Mouse (Mus musculus) hindbrain, embryonic 13.5 days (tissue): ENCODE measurements around the gene Rtl8c. TPM values are rescaled to one million over a fixed set of nuclear protein-coding genes. Genes with fewer than 3 reads are reported as not detected.
"Not testable (repeated sequence)": the region's sequence is repeated elsewhere in the genome, so short reads cannot be mapped to it uniquely, and the experiment has no call there.

ENCODE experiments used
- ATAC-seq: fragments of 200-750 bp; cut with Nextera tagmentation; 2 replicates; pipeline ENCODE4 v1.8.0; 2017; ENCODE audit warnings: moderate TSS enrichment; ENCODE audit not compliant: low FRiP score
- H3K27ac ChIP-seq: fragments of 300-500 bp; sonication (generic); 2 replicates; pipeline ENCODE4 v1.5.1; 2015; ENCODE audit warnings: inconsistent platforms, mild to moderate bottlenecking, moderate library complexity
- H3K27me3 ChIP-seq: fragments of 300-500 bp; sonication (generic); 2 replicates; pipeline ENCODE4 v1.6.1; 2015; ENCODE audit warnings: mild to moderate bottlenecking, inconsistent platforms
- H3K36me3 ChIP-seq: fragments of 300-500 bp; sonication (generic); 2 replicates; pipeline ENCODE4 v1.6.1; 2015; ENCODE audit warnings: mild to moderate bottlenecking, inconsistent platforms
- H3K4me1 ChIP-seq: fragments of 300-500 bp; sonication (generic); replicated peaks from 2 replicates; pipeline ENCODE4 v1.6.1; 2015; ENCODE audit warnings: inconsistent platforms
- H3K4me2 ChIP-seq: fragments of 300-500 bp; sonication (generic); 2 replicates; pipeline ENCODE4 v1.6.1; 2015; ENCODE audit warnings: inconsistent platforms, mild to moderate bottlenecking, moderate library complexity
- H3K4me3 ChIP-seq: fragments of 300-500 bp; sonication (generic); 2 replicates; pipeline ENCODE4 v1.5.1; 2015; ENCODE audit warnings: mild to moderate bottlenecking, inconsistent platforms
- H3K9ac ChIP-seq: fragments of 300-500 bp; sonication (generic); 2 replicates; pipeline ENCODE4 v1.6.1; 2015; ENCODE audit warnings: mild to moderate bottlenecking, inconsistent platforms
- H3K9me3 ChIP-seq: fragments of 300-500 bp; sonication (generic); 2 replicates; pipeline ENCODE4 v1.6.1; 2016; ENCODE audit warnings: inconsistent platforms
- WGBS: fragments of 180-500 bp; shearing (Covaris S2); methylation state at CpG from one replicate; pipeline ENCODE4 v1.1.7; 2015; 5-methylcytosine and 5-hydroxymethylcytosine counted together
- polyA plus RNA-seq: library from polyadenylated mRNA; unstranded; fragments of >200 nt; fragmentation: Nextera tagmentation; extraction: Ambion mirVana; gene quantifications from 2 replicates; pipeline ENCODE4 v1.2.1, GENCODE M21; 2015

Rtl8c gene
- 213 and 220 TPM in 2 replicates for polyA plus RNA-seq

GRCm38 (mm10) chrX:53607242-53608121, at the start of gene Rtl8c:
Gene Rtl8c, plus strand, starts transcription at chrX:53608032.
- 23% methylated on average over 20 of the region's 20 CpGs for WGBS
- H3K9me3 ChIP-seq: no peaks in the 10 kb centered on the region
- peak; percentile 96 for ATAC-seq

GRCm38 (mm10) chrX:53579311-53579710, 28.5 kb upstream of the Rtl8c start:
- Histone ChIP-seq H3K9ac (no peak overlapping the region), H3K27me3 (no peaks in the 10 kb centered on the region), H3K27ac (no peak overlapping the region), H3K36me3 (no peaks in the 10 kb centered on the region), H3K4me1 (no peaks in the 10 kb centered on the region), H3K4me3 (no peak overlapping the region), H3K9me3 (no peaks in the 10 kb centered on the region), H3K4me2 (no peak overlapping the region)
- ATAC-seq: no peak
- WGBS: 82% methylated on average over 1 of the region's 1 CpGs

More at GRCm38 (mm10) chrX:53607242-53608121, at the start of gene Rtl8c:
- Histone ChIP-seq H3K4me2 (peak within 1 kb of the TSS; percentile 55), H3K27me3 (no peaks in the 10 kb centered on the region), H3K27ac (peak within 1 kb of the TSS; percentile 86), H3K36me3 (no peaks in the 10 kb centered on the region), H3K4me1 (no peaks in the 10 kb centered on the region), H3K9ac (peak within 1 kb of the TSS; percentile 81), H3K4me3 (peak within 1 kb of the TSS; percentile 49)

GRCm38 (mm10) chrX:53581407-53581806, 26.4 kb upstream of the Rtl8c start:
- H3K36me3 ChIP-seq, ATAC-seq, H3K9ac ChIP-seq, H3K9me3 ChIP-seq, H3K27ac ChIP-seq, H3K4me3 ChIP-seq, H3K4me1 ChIP-seq, H3K27me3 ChIP-seq, H3K4me2 ChIP-seq: not testable (repeated sequence)
- WGBS: 91% methylated on average over 2 of the region's 4 CpGs

GRCm38 (mm10) chrX:53583404-53583803, 24.4 kb upstream of the Rtl8c start:
- WGBS: 63% methylated on average over 2 of the region's 4 CpGs
- H3K27ac ChIP-seq, ATAC-seq, H3K4me1 ChIP-seq, H3K9ac ChIP-seq, H3K4me3 ChIP-seq, H3K36me3 ChIP-seq, H3K9me3 ChIP-seq, H3K27me3 ChIP-seq, H3K4me2 ChIP-seq: not testable (repeated sequence)

GRCm38 (mm10) chrX:53599993-53600392, 7.8 kb upstream of the Rtl8c start:
- H3K4me1 ChIP-seq, H3K4me3 ChIP-seq, H3K36me3 ChIP-seq, H3K9me3 ChIP-seq, H3K27me3 ChIP-seq, H3K4me2 ChIP-seq, H3K9ac ChIP-seq, H3K27ac ChIP-seq, ATAC-seq: not testable (repeated sequence)
- WGBS: 37% methylated on average over 2 of the region's 2 CpGs

- WGBS: 24% methylated on average over 1 of the region's 1 CpGs
- ATAC-seq, H3K36me3 ChIP-seq: not testable (repeated sequence)
These were observed 1.7 kb upstream of the Rtl8c start for GRCm38 (mm10) chrX:53606176-53606575.

GRCm38 (mm10) chrX:53608122-53608813, 436 bp downstream of the Rtl8c start:
- Histone ChIP-seq H3K4me1 (no peaks in the 10 kb centered on the region), H3K36me3 (no peaks in the 10 kb centered on the region), H3K9ac (peak overlapping the region; percentile 81), H3K27ac (peak overlapping the region; percentile 86), H3K27me3 (no peaks in the 10 kb centered on the region), H3K4me3 (peak overlapping the region; percentile 49), H3K4me2 (peak overlapping the region; percentile 55), H3K9me3 (no peaks in the 10 kb centered on the region)
- peak; percentile 66 for ATAC-seq
- WGBS: 23% methylated on average over 18 of the region's 18 CpGs

More at GRCm38 (mm10) chrX:53606176-53606575, 1.7 kb upstream of the Rtl8c start:
- H3K27ac ChIP-seq, H3K4me3 ChIP-seq, H3K4me2 ChIP-seq, H3K9me3 ChIP-seq, H3K27me3 ChIP-seq, H3K4me1 ChIP-seq, H3K9ac ChIP-seq: not testable (repeated sequence)

GRCm38 (mm10) chrX:53608879-53609278, 1.0 kb downstream of the Rtl8c start, which contains the start of gene Gm14597:
Gene Gm14597, minus strand, starts transcription at chrX:53608979.
- Histone ChIP-seq H3K4me3 (peak within 1 kb of the TSS; percentile 49), H3K9ac (peak within 1 kb of the TSS; percentile 81), H3K27ac (peak within 1 kb of the TSS; percentile 86), H3K4me2 (peak within 1 kb of the TSS; percentile 55)
- not testable (repeated sequence) for H3K9me3 ChIP-seq, H3K36me3 ChIP-seq, H3K27me3 ChIP-seq, ATAC-seq, H3K4me1 ChIP-seq
- 65% methylated on average over 3 of the region's 4 CpGs for WGBS

GRCm38 (mm10) chrX:53610571-53610970, 2.7 kb downstream of the Rtl8c start:
- 0% methylated on average over 3 of the region's 3 CpGs for WGBS
- Histone ChIP-seq H3K9me3 (no peaks in the 10 kb centered on the region), H3K4me3 (no peak overlapping the region), H3K9ac (no peak overlapping the region), H3K4me2 (no peak overlapping the region), H3K4me1 (no peaks in the 10 kb centered on the region), H3K36me3 (no peaks in the 10 kb centered on the region), H3K27me3 (no peaks in the 10 kb centered on the region), H3K27ac (no peak overlapping the region)
- ATAC-seq: no peak

- H3K9ac ChIP-seq, H3K36me3 ChIP-seq, ATAC-seq, H3K27ac ChIP-seq, H3K4me2 ChIP-seq, H3K27me3 ChIP-seq, H3K9me3 ChIP-seq, H3K4me1 ChIP-seq, H3K4me3 ChIP-seq: not testable (repeated sequence)
These were observed 3.6 kb downstream of the Rtl8c start for GRCm38 (mm10) chrX:53611395-53611794.

GRCm38 (mm10) chrX:53638107-53638506, 30.3 kb downstream of the Rtl8c start:
- H3K27me3 ChIP-seq, H3K9ac ChIP-seq, ATAC-seq, H3K27ac ChIP-seq, H3K9me3 ChIP-seq, H3K36me3 ChIP-seq, H3K4me1 ChIP-seq, H3K4me3 ChIP-seq, H3K4me2 ChIP-seq: not testable (repeated sequence)
- 57% methylated on average over 3 of the region's 3 CpGs for WGBS

- Histone ChIP-seq H3K4me3 (peak overlapping the region; percentile 36), H3K9ac (0 out of 2 replicates have a peak overlapping the region, but pooled peaks have one; percentile 43), H3K4me2 (peak overlapping the region; percentile 50)
- not testable (repeated sequence) for H3K9me3 ChIP-seq, H3K4me1 ChIP-seq, H3K36me3 ChIP-seq, H3K27me3 ChIP-seq, H3K27ac ChIP-seq
- peak; percentile 52 for ATAC-seq
- 71% methylated on average over 4 of the region's 4 CpGs for WGBS
These were observed 34.8 kb downstream of the Rtl8c start for GRCm38 (mm10) chrX:53642604-53642979.
